Mouse (Mus musculus) heart, postnatal 36 days (tissue): ENCODE data around the gene Gm9611. TPM values are rescaled to one million over a fixed set of nuclear protein-coding genes. Genes with fewer than 3 reads are reported as not detected.
"Not testable (repeated sequence)": the region's sequence is repeated elsewhere in the genome, so short reads cannot be mapped to it uniquely, and the experiment has no call there.

Experiments used
- DNase-seq, 2 experiments: peaks; one replicate each; pipeline ENCODE4 v3.0.0; 2021 to 2022
- intact Hi-C: fragments of 180-260 bp; cut with DNase I; formaldehyde crosslinking; loops from one replicate; pipeline ENCODE4 v1.15.1; 2025
- microRNA-seq, 2 experiments: library from miRNA; unstranded; fragments of <30 nt; microRNA quantifications; one replicate each; pipeline ENCODE4 v1.2.0; 2021; ENCODE audit warnings: borderline number of aligned reads in 2 of 2
- total RNA-seq, 2 experiments: library from RNA; stranded (reverse); gene quantifications; 2 replicates each; pipeline ENCODE4 v1.2.3; 2021

Gm9611 gene
- total RNA-seq: not detected

DNA sequence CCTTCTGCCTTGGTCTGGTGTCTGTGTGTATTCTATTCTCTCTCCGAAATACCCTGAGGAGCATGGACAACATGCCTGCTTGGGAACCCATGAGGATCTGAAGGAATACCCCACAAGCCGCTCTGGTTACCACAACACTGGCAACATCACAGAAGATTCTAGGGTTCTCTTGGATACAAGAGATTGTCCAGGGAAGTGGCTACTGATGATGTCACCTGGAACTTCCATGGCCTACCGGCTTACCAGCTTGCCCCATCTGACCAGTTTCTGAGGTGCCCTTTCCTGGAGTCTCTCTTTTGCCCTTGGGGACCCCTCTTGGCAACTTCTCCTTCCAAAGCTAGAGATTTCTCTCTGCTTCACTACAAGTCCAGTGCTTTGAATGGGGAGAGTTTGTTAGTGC lies at the start of gene Gm9611:
TSS of gene Gm9611 (minus strand) at position 101 of the 400 bp plus-strand sequence.
- DNase-seq, intact Hi-C loops: not testable (repeated sequence)

DNA sequence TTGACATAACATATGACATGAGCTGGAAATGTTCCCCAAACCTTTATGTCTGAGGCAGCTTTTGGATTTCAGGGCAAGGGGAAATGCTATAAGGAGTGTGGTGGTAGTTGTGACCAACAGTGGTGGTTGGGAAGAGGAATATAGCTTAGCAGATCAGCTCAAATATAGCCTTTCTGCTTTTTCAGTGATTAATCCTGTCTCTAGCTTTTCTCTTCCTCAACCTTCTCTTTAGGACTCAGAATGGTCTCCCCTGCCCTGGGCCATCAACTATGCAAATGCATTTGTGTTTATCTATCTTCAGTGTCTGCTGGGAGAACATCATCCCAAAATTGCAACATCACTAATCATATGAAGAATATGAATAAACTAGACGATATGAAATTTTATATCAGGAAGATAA lies 12.8 kb upstream of the Gm9611 start, which contains the start of gene Gm7995:
TSS of gene Gm7995 (plus strand) at position 301 of the 400 bp plus-strand sequence.
- DNase-seq, intact Hi-C loops: not testable (repeated sequence)

DNA sequence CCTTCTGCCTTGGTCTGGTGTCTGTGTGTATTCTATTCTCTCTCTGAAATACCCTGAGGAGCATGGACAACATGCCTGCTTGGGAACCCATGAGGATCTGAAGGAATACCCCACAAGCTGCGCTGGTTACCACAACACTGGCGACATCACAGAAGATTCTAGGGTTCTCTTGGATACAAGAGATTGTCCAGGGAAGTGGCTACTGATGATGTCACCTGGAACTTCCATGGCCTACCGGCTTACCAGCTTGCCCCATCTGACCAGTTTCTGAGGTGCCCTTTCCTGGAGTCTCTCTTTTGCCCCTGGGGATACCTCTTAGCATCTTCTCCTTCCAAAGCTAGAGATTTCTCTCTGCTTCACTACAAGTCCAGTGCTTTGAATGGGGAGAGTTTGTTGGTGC lies 37.2 kb downstream of the Gm9611 start, which contains the start of gene Gm17026:
TSS of gene Gm17026 (minus strand) at position 101 of the 400 bp plus-strand sequence.
- intact Hi-C loops, DNase-seq: not testable (repeated sequence)

Small RNAs within 50 kb of the gene (microRNA-seq; reads per million reads assigned to microRNA genes)
- 0 reads per million in 2 experiments for gene Gm25208
- 0 reads per million in 2 experiments for gene Gm25892

Other genes starting within 250 kb of the Gm9611 start
- gene Gm7951, start 180.0 kb downstream of the Gm9611 start, total RNA-seq: not detected
- not detected for gene Gm17027, start 134.7 kb downstream of the Gm9611 start, total RNA-seq
- gene Gm3573, start 106.6 kb downstream of the Gm9611 start, total RNA-seq: not detected
- gene Gm17026, start 37.3 kb downstream of the Gm9611 start, total RNA-seq: not detected
- gene Gm7995, start 12.9 kb upstream of the Gm9611 start, total RNA-seq: not detected
- gene Gm8005, start 142.3 kb upstream of the Gm9611 start, total RNA-seq: not detected
- gene Gm8011, start 166.5 kb upstream of the Gm9611 start, total RNA-seq: not detected
- gene Gm8020, start 205.0 kb upstream of the Gm9611 start, total RNA-seq: not detected
- not detected for gene Gm8024, start 226.9 kb upstream of the Gm9611 start, total RNA-seq